Mouse (Mus musculus): ENCODE measurements around the gene Neurl1a.

DNA sequence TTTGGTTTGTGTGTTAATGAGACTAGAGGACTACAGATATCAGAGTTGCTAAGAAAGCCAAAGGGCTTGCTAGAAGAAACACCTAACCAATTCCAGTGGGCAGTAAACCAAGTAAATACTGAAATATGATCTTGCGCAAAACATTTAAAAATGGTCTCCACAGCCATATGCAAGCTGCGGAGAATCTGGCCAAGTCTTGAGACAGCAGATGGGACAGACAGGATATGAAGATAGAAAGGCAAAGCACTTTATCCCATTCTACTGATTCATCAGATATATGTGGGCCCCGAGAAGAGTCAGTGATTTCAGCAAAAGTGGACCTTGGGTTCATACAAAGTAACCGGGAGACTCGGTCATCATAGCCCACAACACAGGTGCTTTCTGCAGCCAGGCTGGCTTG lies 13.5 kb downstream of the Neurl1a start:
- TF ChIP-seq GATA1 (IDR thresholded peaks at IDR 0.05; ENCODE audit: low read depth, low read length) (no peak), HCFC1 (IDR thresholded peaks at IDR 0.05; ENCODE audit: low read depth, low read length) (no peak)

All from MEL (cell line).